Mouse (Mus musculus) NIH3T3 (cell line): ENCODE results near the gene Gins1.
"Not testable (repeated sequence)": the region's sequence is repeated elsewhere in the genome, so short reads cannot be mapped to it uniquely, and the experiment has no call there.

ENCODE experiments used
- DNase-seq: peaks from one replicate; pipeline ENCODE4 v3.0.0-alpha.2; 2012; ENCODE audit warnings: low read depth

The Gins1 gene

DNA sequence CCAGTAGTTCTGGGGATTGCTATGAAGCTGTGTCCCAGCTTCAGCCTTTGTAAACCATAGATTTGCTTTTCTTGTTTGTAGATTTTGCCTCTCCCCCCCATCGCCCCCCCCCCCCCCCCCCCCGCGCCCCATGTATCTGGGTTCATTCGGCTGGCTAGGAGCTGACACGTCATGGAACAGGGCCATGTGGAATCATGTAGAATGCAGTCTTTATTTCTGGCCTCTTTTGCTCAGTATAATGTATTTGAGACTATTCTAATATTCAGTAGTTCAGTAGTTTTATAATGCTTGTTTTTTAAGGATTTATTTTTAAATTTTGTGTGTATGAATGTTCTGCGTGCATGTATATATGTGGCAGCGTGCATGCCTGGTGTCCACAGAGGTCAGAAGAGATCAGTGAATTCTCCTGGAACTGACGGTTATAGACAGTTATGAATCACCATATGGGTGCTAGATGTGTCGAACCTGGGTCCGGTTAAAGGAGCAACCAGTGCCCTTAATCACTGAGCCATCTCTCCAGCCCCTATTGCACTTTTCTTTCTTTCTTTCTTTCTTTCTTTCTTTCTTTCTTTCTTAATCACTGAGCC, 5.2 kb downstream of the Gins1 start:
- peak; percentile 51 for DNase-seq

GRCm38 (mm10) chr2:150914781-150915515, 9.7 kb downstream of the Gins1 start:
- DNase-seq = no peak

DNA sequence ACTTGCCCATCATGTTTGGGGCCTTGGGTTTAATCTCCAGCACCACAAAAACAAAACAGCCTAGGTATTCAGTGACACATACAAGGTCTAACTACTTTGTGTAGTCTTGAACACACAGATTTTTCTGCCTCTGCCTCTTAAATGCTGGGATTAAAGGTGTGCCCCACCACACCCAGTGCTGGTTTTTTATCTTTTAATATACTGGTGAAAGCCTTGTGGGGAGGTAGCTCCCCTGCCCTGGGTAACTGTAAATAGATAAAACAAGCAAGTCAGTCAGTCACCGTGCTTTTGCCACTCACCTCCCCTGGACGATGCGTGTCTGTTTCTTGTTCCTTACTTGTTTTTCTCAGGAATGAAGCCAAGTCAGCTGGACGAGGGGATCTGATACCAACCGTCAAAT, 10.6 kb downstream of the Gins1 start:
- DNase-seq = no peak

DNA sequence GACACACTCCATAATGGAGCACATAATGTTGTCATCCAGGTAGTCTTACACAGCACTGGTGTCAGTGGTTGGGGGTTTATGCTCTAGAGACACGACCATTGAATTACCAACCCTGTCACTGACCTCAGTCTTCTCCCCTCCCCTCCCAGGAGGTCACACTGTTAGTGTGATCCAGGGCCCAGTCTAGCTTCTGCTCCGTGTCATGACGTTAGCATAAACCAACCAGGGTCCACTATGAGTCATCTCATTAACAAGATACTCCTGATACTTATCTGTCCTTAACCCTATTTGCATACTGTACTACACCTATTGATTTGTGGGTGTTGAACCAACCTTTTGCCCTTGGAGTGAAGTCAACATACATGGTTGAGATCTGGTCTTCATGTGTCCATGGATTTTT, 13.5 kb downstream of the Gins1 start:
- DNase-seq = no peak

- DNase-seq = no peak
Observed at GRCm38 (mm10) chr2:150920543-150920942, 15.3 kb downstream of the Gins1 start.

- no peak for DNase-seq
Observed at GRCm38 (mm10) chr2:150921697-150922096, 16.5 kb downstream of the Gins1 start.

GRCm38 (mm10) chr2:150922165-150922564, 17.0 kb downstream of the Gins1 start:
- DNase-seq = no peak

- DNase-seq = no peak
Observed at GRCm38 (mm10) chr2:150923026-150923425, 17.8 kb downstream of the Gins1 start.

DNA sequence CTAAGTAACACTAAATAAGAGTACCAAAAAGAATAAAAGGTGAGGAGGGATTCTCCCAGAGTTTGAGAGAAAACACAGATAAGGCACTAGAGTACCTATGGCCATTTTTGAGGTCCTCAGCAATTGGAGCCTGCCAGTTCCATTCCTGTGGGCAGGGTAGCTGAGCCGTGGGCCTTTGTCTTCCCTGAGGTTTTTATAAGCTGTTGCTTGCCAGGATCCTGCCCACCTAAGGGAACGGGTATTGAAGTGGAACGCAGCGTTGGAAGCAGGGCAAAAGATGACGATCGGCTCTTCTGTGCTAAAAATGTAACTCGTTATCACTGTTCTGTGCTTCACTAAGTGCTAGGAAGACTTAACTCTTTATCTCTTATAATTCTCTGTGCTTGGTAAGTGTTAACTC, 18.3 kb downstream of the Gins1 start:
- DNase-seq = no peak

- no peak for DNase-seq
Observed at GRCm38 (mm10) chr2:150927038-150927720, 22.0 kb downstream of the Gins1 start.

- DNase-seq = no peak
Observed at GRCm38 (mm10) chr2:150929156-150929555, 24.0 kb downstream of the Gins1 start.

GRCm38 (mm10) chr2:150930806-150931205, 25.6 kb downstream of the Gins1 start:
- no peak for DNase-seq

- DNase-seq = no peak
Observed at GRCm38 (mm10) chr2:150933482-150933881, 28.3 kb downstream of the Gins1 start.

GRCm38 (mm10) chr2:150934659-150935058, 29.5 kb downstream of the Gins1 start:
- DNase-seq = no peak

GRCm38 (mm10) chr2:150944017-150944416, 38.8 kb downstream of the Gins1 start:
- DNase-seq = no peak

- DNase-seq = peak; percentile 43
Observed at GRCm38 (mm10) chr2:150947341-150947740, 42.1 kb downstream of the Gins1 start.

- DNase-seq = not testable (repeated sequence)
Observed at GRCm38 (mm10) chr2:150947880-150948611, 42.8 kb downstream of the Gins1 start.

- DNase-seq = peak; percentile 47
Observed at GRCm38 (mm10) chr2:150948786-150949185, 43.6 kb downstream of the Gins1 start.

- no peak for DNase-seq
Observed at GRCm38 (mm10) chr2:150949652-150950051, 44.5 kb downstream of the Gins1 start.

DNA sequence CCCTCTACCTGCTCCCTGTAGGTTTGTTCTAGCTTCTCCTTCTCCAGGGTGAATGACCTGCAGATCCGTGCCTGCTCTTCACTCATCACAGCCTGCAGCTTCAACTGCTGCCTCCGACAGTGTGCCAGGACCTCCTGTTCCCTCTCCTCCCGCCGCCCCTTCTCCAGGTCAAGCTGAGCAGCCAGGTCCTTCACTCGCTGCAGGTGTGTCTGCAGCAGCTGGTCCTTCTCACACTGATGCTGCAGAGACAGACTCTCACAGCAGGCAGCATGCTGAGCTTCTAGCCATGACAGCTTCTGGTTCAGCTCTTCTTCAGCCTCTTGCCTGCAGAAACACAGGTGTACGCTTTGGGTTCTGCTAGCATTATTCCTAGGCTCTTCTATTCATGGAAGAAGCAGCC, 44.9 kb downstream of the Gins1 start:
- DNase-seq = no peak

GRCm38 (mm10) chr2:150951201-150951600, 46.0 kb downstream of the Gins1 start:
- DNase-seq = no peak

DNA sequence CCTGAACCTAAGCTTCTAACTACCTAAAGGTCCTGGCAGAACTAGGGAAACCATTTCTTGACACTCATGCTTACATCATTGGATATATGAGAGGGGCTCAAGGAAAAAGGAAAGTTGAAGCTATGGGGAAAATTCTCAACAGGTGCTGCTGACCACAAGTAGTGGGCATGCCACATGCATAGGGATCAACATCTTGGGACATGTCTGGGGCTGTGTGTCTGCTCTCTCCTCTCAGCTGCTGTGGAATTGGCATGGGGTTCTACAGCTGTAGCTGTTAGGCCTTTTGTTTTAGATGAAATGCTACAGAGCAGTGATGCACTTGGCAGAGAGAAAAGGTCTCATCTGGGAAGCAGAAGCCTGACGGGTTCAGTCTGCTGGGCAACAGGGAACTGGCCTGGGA, 50.7 kb downstream of the Gins1 start:
- DNase-seq = no peak

GRCm38 (mm10) chr2:150959521-150959920, 54.3 kb downstream of the Gins1 start:
- peak; percentile 64 for DNase-seq
